Mouse (Mus musculus) layer of hippocampus, adult 2 months (tissue): ENCODE data around the gene Usp51. TPM values are rescaled to one million over a fixed set of nuclear protein-coding genes. Genes with fewer than 3 reads are reported as not detected.
A peak's percentile ranks its signal among the peaks of the same experiment; 100 is the strongest.
"Not testable (repeated sequence)": the region's sequence is repeated elsewhere in the genome, so short reads cannot be mapped to it uniquely, and the experiment has no call there.

Experiments
- DNase-seq, 2 experiments: peaks; one replicate each; pipeline ENCODE4 v3.0.0; 2022; ENCODE audit warnings: low spot score in 2 of 2
- H3K27ac ChIP-seq: fragments of 200-600 bp; 2 replicates; pipeline ENCODE4 v1.8.1; 2022
- H3K4me3 ChIP-seq: fragments of 200-600 bp; 2 replicates; pipeline ENCODE4 v1.8.1; 2022; ENCODE audit warnings: mild to moderate bottlenecking
- CTCF ChIP-seq: fragments of 200-600 bp; conservative IDR thresholded peaks from 2 replicates; pipeline ENCODE4 v1.8.1; 2022; ENCODE audit warnings: antibody characterized with exemption, mild to moderate bottlenecking, moderate library complexity
- long read RNA-seq, 2 experiments: library from polyadenylated mRNA; stranded (forward); transcript quantifications; one replicate each; pipeline ENCODE4 v2.0.0; 2021; ENCODE audit warnings: borderline mapping rate in 2 of 2
- total RNA-seq, 2 experiments: library from RNA; stranded (reverse); gene quantifications; 2 replicates each; pipeline ENCODE4 v1.2.3; 2021

Gene Usp51
- 1 to 10 TPM; 2.5 to 2.7 TPM for total RNA-seq
- long read RNA-seq, experiment 1, result 0 reads
- long read RNA-seq, experiment 2, result 0 reads

DNA sequence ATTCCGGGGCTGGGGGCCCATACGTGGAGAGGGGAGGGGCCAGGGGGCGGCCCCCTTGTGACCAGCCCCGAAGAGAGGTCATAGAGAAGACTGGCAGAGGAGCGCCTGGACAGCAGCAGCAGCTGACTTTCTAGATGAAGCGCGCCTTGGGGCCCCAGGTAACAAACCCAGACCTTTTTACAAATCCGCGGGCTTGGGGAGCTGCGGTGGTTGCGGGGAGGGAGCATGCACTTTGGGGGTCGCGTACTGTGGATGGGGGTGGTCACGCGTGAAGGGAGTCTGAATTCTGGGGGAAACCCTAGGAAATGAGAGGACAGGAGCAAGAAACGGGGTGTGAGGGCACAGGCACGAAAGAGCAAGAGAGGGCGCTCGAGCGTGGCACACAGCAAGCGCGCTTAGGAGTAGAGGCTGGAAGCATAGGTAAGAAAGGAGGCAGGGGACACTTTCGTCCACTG lies at the start of gene Usp51:
TSS of gene Usp51 (plus strand) at position 83 of the 455 bp plus-strand sequence.
- Histone ChIP-seq H3K4me3 (peak within 1 kb of the TSS; percentile 69), H3K27ac (peak within 1 kb of the TSS; percentile 91)
- peak; percentile 57 for TF ChIP-seq CTCF
- DNase-seq, result peak; percentile 30 to 39

GRCm38 (mm10) chrX:152969606-152970005 lies 36.7 kb upstream of the Usp51 start:
- no peak for DNase-seq
- Histone ChIP-seq H3K27ac (no peak overlapping the region), H3K4me3 (no peak overlapping the region)
- TF ChIP-seq CTCF, result no peak

DNA sequence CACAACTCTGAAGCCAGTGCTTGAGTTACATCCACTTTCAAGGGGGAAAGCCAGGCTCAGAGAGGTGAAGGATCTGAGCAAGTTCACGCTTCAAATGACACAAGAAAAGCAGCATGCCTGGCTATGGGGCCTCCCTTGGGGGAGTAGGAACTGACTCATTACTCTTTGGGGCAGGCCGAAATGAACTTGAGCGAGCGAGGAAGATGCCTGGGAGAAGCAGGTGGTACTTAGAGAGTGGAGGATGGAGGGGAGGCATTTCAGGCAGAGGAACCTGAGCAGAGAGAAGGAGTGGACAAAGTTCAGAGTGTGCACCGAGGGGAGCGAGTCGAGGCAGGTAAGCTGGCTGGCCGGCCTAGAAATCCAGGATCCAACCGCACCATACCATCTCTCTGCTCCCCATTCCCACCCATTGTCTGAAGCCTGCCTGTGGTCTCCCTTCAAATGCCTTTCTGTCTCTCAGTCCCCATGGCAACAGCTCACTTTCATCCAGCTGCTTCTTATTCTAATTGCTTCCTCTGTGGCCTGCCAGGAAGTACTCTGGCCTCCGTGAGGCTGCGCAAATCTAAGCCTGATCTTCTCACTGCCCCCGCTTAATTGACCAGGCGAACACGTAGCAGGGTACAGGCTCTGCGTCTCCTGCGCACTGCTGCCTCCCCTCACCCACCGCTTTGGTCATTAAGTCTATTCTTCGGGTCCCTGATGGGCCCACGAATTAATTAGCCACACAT lies 32.6 kb upstream of the Usp51 start:
- peak overlapping the region; percentile 82; the same call in 1 of the 2 replicates for H3K27ac ChIP-seq
- H3K4me3 ChIP-seq, DNase-seq: not testable (repeated sequence)

DNA sequence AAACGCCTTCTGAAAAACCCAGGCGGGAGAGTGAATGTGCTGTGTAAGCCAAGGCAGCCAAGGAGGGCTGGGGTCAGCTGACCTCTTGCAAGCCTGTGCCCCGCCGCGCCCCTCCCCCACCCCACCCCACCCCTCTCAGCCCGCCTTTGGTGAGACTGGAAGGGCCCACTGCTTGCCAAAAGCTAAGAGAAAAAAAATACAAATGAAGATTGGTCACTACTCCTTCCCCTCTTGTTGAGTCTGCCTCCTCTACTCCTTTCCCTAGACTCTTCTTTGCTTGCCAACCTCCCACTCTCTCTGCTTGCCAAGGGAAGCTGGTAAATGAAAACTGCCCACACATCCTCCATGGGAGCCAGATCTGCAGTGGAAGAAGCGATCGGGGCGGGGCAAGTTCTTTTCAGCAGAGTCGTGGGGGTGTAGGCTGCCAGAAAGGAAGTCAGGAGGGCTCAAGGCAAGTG lies 32.0 kb upstream of the Usp51 start:
- DNase-seq, result peak; percentile 68 to 81
- Histone ChIP-seq H3K27ac (peak overlapping the region; percentile 82), H3K4me3 (no peak overlapping the region; the same call in 1 of the 2 replicates)
- no peak for TF ChIP-seq CTCF

DNA sequence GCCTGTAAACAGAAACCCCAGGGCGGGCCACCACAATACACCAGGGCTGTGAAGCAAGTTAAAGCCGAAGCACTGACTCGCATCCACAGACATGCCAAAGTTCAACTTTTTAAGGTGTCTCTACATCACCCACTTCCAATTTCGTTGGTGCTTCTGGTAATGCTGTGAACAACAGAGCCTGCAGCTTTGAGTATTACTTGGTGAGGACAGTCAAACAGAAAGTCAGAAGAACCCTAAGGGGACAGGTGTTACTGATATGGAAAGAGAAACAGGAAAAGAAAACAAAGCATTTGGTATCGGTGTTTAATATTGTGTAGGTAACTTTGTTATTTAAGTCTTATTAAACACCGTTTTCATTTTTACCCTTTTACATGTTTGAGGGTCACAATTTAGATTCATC lies 29.7 kb upstream of the Usp51 start:
- TF ChIP-seq CTCF, result no peak
- DNase-seq, result no peak
- no peak overlapping the region for H3K4me3 ChIP-seq

GRCm38 (mm10) chrX:152985009-152985408 lies 21.3 kb upstream of the Usp51 start:
- DNase-seq, result no peak
- no peak overlapping the region for H3K27ac ChIP-seq
- TF ChIP-seq CTCF, result peak; percentile 53
- no peak overlapping the region for H3K4me3 ChIP-seq

More for the DNA sequence above, 29.7 kb upstream of the Usp51 start:
- H3K27ac ChIP-seq, result no peak overlapping the region

DNA sequence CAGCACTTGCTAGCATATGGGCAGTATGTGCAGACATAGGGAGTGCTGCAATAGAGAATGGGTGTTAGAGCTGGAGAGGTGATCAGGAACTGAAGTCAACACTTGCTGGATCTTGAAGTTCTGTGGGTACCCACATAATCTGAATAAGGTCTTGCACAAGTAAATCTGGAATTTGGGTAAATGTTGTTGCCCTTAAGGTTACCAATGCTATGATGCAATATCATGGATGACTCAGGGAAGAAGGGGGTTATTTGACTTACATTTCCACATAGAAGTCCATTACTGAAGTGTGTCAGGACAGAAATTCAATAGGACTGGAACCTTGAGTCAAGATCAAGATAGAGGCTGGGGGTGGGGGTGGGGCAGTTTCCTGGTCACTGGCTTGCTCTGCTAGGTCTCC lies 16.4 kb upstream of the Usp51 start:
- DNase-seq, H3K27ac ChIP-seq, H3K4me3 ChIP-seq: not testable (repeated sequence)

DNA sequence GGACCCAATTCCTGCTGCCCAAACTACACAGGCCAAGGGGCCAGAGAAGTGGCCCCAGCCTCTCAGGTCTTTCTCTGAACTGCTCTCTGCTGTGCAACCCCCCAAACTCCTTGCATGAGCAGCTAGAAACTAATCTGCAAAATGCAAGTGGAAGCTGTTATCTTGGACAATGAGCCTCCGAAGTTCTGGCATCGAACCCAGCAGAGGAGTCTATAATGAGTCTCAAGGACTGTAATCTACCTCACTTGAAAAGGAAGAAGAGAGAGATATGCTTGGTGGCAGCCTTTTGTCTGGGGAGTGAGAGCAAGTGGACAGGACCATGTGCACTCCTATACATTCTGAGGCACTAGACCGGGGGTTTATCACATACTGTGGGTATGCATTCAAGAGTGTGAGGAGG lies 10.2 kb upstream of the Usp51 start:
- not testable (repeated sequence) for DNase-seq, H3K4me3 ChIP-seq, H3K27ac ChIP-seq

GRCm38 (mm10) chrX:153007021-153007684 lies 884 bp downstream of the Usp51 start:
- Histone ChIP-seq H3K4me3 (peak overlapping the region; percentile 69), H3K27ac (peak overlapping the region; percentile 91)
- peak; percentile 6 to 41 for DNase-seq
- TF ChIP-seq CTCF, result no peak

DNA sequence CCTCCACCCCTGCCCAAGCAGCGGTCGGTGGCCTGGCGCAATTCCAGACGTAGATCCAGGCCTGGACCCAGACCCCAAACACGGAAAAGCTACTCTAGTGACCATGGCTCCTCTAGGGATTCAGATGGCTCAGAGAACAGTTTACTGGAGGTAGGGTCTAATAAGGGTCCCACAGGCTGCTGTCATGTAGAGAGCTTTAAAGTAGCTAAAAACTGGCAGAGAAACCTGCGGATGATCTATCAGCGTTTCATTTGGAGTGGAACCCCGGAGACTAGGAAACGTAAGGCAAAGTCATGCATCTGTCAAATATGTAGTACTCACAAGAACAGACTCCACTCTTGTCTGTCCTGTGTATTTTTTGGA lies 1.4 kb downstream of the Usp51 start:
- peak overlapping the region; percentile 69 for H3K4me3 ChIP-seq
- no peak for DNase-seq
- H3K27ac ChIP-seq, result peak overlapping the region; percentile 91
- no peak for TF ChIP-seq CTCF

DNA sequence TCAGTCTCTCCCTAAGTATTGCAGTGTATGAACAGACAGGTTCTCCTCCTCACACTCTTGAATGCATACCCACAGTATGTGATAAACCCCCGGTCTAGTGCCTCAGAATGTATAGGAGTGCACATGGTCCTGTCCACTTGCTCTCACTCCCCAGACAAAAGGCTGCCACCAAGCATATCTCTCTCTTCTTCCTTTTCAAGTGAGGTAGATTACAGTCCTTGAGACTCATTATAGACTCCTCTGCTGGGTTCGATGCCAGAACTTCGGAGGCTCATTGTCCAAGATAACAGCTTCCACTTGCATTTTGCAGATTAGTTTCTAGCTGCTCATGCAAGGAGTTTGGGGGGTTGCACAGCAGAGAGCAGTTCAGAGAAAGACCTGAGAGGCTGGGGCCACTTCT lies 19.0 kb downstream of the Usp51 start:
- not testable (repeated sequence) for DNase-seq, H3K27ac ChIP-seq, H3K4me3 ChIP-seq

DNA sequence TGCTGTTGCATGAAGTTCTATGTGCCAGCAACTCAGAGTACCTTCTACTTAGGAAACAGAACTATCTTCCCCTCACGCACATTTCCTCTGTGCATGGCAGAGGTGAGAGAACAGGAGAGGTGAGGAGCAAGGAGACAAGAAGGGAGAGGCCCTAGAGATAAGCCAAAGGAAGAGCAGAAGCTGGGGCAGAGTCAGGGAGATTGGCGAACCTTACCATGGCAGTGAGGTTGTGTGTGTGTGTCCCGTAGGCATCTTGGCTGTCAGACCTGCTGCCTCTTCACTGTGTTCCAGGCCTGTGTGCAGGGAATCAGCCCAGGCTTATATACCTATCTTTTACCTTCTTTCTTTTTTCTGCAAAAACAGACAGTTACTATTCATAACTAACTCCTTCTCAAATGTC lies 19.4 kb downstream of the Usp51 start:
- H3K4me3 ChIP-seq, DNase-seq, H3K27ac ChIP-seq: not testable (repeated sequence)

DNA sequence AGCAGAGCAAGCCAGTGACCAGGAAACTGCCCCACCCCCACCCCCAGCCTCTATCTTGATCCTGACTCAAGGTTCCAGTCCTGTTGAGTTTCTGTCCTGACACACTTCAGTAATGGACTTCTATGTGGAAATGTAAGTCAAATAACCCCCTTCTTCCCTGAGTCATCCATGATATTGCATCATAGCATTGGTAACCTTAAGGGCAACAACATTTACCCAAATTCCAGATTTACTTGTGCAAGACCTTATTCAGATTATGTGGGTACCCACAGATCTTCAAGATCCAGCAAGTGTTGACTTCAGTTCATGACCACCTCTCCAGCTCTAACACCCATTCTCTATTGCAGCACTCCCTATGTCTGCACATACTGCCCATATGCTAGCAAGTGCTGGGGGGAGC lies 25.3 kb downstream of the Usp51 start:
- not testable (repeated sequence) for DNase-seq, H3K4me3 ChIP-seq, H3K27ac ChIP-seq
